Mouse (Mus musculus) frontal cortex, postnatal 36 days (tissue): ENCODE measurements around the gene Efcab1.
"Not testable (repeated sequence)": the region's sequence is repeated elsewhere in the genome, so short reads cannot be mapped to it uniquely, and the experiment has no call there.

Source experiments
- DNase-seq, 2 experiments: peaks; one replicate each; pipeline ENCODE4 v3.0.0; 2022; ENCODE audit warnings: low spot score in 2 of 2

Gene Efcab1

DNA sequence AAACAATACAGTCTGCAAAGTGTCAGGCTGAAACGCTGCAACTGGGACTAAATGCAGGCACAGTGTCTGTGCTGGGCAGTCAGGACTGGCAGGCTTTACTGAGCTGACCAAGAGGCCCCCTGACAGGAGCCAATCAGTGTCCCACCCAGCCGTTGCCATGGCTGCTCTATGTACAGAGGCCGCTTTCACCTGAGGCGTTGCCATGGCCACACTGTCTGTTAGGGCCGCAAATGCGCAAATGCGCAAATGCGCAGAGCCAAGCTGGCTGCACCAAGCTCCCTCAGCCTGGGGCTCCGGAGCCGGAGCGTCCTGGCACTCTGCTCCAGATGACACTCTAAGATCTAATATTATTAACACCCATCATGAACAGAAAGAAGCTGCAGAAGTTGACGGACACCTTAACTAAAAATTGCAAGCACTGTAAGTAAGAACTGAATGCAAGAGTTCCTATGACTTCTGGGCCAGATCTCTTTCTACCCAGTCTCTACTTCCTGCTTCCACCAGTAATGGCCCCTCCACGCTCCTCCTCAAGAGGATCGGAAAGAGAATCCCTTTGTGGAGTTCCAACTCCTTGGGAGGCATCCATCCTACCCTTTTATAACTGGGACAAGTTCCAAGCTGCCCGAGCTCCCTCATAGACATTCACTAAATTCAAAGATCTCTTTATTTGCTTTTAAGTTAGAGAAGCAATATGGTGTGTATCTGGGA, at the start of gene Efcab1:
TSS of gene Efcab1 (plus strand) at position 214 of the 708 bp plus-strand sequence.
- DNase-seq: peak; percentile 35 to 50

DNA sequence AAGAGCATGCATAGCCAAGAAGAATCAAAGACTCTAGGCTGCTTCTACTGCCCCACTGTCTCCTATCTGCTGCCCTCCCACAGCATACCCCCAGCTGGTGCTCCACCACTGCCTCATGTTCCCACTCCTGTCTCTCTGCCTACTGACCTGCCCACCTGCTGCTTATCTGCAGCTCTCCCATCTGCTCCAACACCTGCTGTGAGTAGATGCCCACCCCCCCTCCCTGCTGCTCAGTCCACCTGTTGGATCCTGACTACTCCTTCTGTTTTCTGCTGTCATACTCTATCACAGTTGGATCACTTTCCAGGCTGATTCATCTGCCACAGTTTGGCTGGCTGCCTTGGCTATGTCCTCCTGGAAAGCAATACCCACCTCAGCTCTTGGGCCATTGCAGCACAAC, 47.0 kb upstream of the Efcab1 start:
- DNase-seq: no peak

DNA sequence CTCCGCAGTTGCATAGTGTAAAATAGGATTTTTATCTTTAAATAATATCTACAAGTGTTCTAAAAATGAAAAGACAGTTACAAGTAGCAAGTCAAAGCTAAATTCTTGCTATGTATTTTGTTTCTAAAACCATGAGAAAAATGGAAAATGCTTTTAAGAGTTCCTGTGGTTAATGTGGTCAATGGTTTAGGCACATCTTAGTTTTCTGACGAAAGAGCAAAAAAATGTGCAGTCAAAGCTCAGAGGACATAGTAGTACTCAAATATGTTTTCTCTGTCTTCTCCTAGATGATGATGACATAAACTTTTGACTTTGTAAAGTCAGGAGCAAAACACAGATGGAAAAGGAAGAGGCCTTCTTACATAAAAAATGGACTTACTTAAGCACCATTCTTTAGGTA, 21.5 kb upstream of the Efcab1 start:
- no peak for DNase-seq

- no peak for DNase-seq
Observed at GRCm38 (mm10) chr16:14885372-14885771, 21.0 kb upstream of the Efcab1 start.

DNA sequence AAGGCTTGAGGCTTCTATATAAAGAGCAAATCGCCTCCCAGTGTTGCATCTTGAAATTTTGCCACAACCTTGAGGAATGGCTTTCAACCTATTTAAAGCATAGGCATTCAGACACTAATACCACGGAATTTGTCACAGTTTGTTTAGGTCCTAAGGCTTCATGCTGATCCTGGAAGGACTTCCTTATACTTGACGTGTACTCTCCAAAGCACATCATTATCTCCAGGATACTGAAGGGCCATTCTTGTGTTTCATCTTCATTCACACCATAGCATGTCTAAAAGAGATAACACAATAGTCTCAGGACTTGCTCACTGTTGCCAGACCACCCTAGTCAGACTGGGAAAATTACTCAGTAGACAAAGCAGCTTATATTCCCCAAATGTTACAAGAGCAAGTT, 13.9 kb upstream of the Efcab1 start:
- no peak for DNase-seq

DNA sequence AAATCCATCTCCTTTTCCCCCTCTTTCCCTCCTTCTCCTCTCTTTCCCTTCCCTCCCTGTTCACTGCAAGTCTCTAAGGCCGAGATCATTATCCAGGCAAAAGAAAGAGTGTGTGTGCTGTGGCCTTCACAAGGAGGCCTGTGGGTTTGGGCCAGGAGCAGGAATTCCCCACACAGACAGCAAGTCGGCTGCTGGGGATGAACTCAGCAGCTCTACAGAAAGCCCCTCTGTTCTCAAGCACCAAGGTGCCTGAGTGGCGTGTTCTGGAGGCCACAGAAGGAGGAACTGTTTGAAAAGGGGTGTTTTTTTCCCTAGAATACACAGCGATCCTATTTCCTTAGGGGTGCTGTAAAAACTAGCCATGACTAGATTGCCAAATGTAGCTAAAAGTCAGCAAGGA, 12.5 kb upstream of the Efcab1 start:
- no peak for DNase-seq

DNA sequence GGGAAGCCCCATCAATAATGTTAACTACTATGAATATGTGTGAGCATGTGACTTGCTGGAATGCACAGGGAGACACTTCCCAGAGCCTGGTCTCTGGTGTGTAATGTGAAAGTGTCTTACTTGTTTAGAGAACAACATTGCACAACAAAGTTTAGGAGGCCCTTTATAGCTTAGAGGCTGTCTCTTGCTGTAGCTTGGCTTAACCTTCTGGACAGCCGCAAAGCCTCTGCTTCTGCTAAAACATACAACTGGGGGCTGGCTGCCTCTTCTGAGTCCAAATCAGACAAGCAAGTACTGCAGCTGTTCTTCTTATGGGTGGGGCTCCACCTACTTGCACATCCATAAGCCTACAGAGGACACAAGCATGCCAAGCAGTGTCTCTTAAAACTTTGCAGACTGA, 11.7 kb upstream of the Efcab1 start:
- no peak for DNase-seq

DNA sequence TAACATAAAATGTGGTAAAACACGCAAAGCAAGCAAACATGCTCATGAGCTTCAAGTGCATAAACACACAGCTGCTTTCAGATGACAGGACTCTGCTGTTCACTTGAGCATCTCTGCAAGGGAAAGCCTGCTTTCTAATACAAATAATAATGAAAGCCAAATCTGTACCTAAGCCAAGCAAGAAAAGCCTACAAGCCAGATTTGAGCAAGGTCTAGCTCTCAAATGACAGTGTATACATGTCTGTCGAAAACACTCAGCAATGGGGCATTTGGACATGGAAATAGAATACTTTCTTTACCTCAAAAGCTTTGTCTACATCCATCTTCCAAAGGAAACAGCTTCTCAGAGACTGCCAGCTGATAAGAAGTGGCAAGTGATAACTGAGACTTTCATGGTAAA, 10.9 kb upstream of the Efcab1 start:
- no peak for DNase-seq

DNA sequence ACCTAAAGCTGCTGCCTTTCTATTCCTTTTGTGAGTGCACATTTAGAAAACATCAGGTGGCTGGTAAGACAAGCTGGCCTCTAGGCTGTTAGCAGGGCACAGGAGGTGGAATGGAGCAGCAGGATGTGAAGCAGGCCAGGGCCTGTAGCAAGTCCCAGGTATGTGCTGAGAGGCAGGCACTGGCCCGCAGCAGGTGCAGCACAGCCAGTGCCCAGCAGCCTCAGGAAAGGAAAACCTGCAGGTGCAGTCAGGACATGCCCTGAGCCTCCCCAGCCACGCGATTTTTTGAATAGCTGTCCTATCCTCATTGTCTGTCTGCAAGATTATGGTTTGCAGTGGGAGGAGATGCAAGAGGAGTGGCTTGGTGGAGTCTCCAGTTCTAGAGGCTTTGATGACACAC, 24.3 kb downstream of the Efcab1 start:
- not testable (repeated sequence) for DNase-seq

DNA sequence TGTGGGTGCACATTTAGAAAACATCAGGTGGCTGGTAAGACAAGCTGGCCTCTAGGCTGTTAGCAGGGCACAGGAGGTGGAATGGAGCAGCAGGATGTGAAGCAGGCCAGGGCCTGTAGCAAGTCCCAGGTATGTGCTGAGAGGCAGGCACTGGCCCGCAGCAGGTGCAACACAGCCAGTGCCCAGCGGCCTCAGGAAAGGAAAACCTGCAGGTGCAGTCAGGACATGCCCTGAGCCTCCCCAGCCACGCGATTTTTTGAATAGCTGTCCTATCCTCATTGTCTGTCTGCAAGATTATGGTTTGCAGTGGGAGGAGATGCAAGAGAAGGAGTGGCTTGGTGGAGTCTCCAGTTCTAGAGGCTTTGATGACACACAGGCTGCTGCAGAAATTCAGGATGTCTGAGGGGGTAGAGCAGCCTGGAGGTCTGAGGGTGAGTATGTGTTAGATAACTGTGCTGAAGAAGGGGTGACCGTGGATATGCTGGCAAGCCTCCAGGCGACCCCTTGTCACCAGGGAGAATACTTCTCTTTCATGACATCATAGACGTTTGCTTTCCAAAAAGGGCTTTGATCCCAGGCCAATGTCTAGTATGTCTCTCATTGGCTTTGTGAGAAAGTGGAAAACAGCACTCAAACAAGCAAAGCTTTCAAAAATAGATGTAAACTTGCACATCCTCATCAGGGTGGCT, 30.2 kb downstream of the Efcab1 start:
- not testable (repeated sequence) for DNase-seq

DNA sequence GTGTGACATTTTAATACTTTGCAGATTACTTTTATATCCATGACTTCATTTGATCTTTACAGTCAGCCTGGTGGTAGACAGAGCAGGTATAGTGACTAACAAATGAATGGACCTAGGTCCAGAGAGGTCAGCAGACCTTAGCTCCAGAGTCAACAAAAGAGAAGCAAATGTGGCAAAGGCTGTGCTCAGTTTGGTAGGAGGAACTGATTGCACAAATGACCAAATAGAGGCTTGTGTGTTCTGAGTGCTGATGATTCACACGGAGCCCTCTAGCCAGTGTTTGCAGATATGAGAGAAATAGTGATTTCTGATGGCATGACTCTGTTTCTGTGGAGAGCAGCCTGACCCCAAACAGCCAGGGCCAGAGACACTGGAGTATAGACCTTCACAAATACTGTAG, 33.1 kb downstream of the Efcab1 start:
- no peak for DNase-seq

- no peak for DNase-seq
Observed at GRCm38 (mm10) chr16:14939994-14940715, 33.7 kb downstream of the Efcab1 start.

GRCm38 (mm10) chr16:14940898-14941297, 34.5 kb downstream of the Efcab1 start:
- peak in 1 of 2 experiments; percentile 9 for DNase-seq

DNA sequence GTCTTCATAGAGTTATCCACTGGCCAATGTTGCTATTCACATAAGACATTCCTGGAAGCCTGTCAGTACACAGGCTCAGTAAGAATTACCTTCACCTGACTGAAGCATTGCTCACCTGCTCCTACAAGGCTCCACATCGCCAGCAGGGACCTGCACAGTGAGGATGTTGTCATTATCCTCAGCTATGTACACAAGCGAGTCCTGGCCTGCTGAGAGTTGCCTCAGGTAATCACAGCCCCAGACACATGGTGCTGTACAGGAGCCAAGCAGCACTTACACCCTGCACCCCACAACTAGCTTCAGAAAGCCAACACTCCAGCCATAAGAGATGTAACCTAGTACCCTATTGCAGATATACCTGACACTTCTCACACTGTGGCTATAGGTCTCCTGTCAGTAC, 37.1 kb downstream of the Efcab1 start:
- no peak for DNase-seq

- DNase-seq: not testable (repeated sequence)
Observed at GRCm38 (mm10) chr16:14947561-14947960, 41.2 kb downstream of the Efcab1 start.

GRCm38 (mm10) chr16:14951894-14952293, 45.5 kb downstream of the Efcab1 start:
- no peak for DNase-seq

DNA sequence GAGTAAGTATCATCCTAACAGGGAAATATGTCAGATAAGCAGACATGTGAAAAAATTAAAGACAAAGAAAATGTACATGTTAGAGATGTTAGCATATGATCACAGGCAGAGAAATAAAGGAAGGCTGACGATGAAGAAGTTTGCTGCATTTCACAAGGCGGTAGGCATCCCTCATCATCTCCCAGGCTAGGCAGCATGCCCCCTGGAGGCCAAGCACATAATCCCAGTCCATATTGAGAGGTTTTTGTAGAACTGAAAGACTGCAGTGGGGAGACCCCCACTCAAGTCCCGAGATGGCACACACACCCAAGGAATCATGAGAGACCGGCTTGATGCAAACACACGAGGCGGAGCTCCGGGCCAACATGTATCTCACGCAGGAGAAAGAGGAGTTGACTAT, 53.3 kb downstream of the Efcab1 start:
- DNase-seq: no peak

GRCm38 (mm10) chr16:14973696-14974095, 67.3 kb downstream of the Efcab1 start:
- no peak for DNase-seq

GRCm38 (mm10) chr16:14979228-14979627, 72.8 kb downstream of the Efcab1 start:
- DNase-seq: no peak

DNA sequence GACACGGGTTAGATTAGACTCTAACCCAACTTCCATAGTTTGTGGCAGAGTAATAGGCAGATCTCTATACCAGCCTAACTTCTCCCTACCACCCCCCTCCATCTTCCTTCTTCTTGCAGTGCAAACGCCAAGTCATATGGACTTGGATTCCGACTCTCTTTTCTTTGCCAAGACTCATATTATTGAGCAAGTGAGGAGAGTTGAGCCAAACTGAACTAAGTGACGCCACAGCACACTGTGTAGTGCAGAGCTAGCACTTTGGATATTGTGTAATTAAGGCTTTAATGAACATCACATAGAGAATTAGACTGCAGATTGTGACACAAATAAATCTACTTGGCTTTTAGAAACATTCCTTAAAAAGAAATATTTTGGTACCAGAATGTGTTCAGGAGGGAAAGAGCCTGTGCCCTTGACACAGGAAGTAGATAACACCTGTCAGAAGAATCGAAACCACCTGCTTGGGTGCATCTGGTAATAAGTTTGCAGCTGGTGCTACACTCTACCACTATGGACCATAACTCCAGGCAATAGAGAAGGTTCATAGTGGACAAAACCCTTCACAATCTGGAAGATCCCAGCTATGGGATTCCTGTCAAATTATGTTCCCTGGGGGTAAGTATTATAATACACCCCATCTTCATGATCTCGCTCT, 83.3 kb downstream of the Efcab1 start:
- DNase-seq: no peak

DNA sequence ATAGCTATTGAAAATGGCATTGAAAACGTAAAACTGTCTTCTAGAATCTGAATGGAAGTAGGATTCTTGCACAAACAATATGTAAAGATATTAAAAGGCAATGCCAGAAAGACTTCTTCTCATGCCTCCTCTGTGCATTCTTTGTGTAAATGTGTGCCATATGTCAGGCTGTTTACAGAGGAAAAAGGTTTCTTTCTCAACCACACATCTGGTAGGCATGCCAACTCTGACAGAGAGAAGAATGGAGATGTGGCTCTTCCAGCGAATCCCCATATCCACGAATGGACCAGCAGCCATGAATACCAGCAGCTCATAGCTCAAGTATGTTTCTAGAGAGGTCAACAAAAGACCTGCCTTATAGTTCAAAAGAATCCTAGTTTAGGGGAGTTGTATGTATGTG, 84.6 kb downstream of the Efcab1 start:
- no peak for DNase-seq

DNA sequence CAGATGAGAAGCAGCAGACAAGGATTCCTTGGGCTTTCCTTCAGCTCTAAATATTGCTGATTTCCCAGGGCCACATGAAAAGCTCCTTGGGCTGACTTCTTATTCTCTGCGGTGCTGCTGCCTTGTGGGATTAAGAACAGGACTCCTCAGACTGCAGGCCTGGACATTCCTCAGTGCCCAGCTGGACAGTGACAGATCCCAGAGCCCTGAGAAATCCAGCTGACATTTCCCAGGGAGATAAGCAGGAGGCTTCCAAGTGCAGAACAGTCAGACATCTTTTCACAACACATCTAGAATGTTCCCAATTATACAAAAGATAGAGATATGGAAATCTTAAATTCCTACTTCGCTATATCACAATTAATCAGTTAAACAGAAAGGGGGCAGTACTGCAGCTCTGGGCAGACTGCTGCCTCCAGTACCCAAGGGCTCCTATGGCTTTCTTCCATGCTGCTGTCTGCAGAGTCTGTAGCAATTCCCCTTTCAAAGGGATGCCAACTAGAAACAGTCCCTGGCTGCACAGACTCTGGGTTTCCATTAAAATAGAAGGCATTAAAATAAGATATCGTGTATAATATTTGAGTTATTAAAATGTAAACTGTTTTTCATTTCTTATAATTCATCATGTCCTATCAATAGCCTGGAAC, 86.2 kb downstream of the Efcab1 start:
- DNase-seq: no peak
